Mouse (Mus musculus) embryo, embryonic 10 days (tissue): ENCODE measurements around the gene Psd4.

Experiments
- DNase-seq: peaks from one replicate; pipeline ENCODE4 v3.0.0-alpha.2; 2015; ENCODE audit warnings: low spot score

Psd4 gene

GRCm38 (mm10) chr2:24435699-24436098 is 68.3 kb downstream of the Psd4 start:
- DNase-seq = no peak

GRCm38 (mm10) chr2:24440056-24440455 is 72.7 kb downstream of the Psd4 start:
- no peak for DNase-seq

DNA sequence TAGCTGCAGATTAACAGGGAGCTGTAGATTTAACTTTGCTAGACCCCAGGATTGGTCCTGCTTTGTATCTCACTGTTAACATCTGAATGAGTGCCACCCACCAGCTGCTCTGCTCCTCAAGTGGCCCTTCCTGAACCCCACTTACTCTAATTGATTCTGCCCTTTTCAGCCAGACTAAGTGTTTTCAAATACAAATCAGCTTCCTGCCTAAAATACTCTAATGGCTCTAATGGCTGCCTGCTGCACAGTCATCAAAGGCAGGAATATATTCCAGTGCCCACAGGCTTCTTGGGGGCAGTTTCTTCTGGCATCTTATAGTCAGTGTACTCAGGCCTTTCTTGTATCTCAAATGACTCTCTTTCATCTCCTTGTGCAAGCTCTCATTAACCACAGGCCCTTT is 74.5 kb downstream of the Psd4 start:
- no peak for DNase-seq

DNA sequence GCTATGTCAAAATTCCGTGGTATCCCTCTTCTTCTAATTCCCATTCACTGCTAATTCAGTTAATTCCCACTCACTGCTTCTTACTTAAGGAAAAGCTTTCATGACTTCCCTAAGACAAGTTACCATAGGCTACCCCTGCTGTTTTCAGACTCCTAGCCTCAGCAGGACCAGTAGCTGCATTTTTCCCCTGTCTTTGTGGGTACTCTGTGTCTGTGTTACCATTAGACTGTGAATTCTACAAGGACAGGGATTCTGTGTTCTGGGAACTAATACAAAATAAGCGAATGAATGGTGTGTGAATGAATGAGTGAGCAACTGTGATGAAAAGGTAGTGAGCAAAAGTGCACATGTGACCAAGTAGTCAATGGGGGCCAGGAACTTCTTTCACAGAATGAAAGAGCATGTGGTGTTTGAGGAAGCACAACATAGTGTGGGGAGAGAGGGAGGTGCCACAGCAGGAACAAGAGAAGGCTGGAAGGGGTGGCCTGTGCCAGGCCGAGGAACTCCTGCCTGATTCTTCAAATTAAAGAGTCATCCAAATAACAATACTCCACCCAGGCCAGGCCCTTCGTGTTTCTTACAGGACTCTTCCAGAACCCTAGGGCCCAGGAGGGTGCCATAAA is 75.0 kb downstream of the Psd4 start:
- DNase-seq = no peak

- DNase-seq = no peak
Measured at GRCm38 (mm10) chr2:24443256-24443790, 75.9 kb downstream of the Psd4 start.

DNA sequence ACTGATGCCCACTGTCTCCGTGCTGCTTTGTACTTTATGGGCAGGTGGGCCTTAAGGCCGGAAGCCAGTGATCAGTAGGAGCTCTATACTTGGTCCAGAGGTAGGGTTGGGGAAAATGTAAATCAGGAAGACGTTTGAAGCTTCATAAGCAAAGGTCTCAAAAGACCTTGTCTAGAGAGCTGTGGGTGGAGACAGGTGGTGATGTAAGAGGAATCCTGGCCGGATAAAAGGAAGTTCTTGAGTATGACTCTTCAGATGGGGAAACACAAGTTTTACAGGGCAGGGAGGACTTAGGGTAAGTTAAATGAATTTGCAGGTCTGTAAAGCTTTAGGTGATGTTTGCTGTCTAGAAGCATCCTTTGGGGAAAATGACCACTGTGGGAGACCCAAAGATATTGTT is 81.7 kb downstream of the Psd4 start:
- no peak for DNase-seq

GRCm38 (mm10) chr2:24453206-24453605 is 85.8 kb downstream of the Psd4 start:
- DNase-seq = no peak

GRCm38 (mm10) chr2:24454429-24455011 is 87.1 kb downstream of the Psd4 start:
- no peak for DNase-seq

GRCm38 (mm10) chr2:24455057-24455855 is 87.9 kb downstream of the Psd4 start:
- DNase-seq = no peak

DNA sequence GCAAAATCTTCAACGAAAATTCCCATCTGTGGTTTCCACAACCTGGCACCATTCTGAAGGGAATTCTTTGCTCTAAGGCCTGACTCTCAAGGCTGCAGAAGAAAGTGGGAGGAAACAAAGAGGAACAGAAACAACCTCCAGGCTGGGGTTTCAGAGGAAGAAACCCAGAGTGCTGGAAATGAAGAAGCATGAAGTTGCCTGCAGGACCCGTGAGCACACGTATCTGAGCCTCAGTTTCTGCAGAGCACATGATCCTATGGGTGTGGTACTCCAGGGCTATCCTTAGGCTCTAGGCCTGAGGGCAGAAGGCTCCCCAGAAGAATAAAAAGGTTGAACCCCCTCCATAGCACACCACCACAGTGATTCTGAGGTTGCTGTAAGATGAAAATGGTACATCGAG is 89.5 kb downstream of the Psd4 start:
- DNase-seq = no peak

GRCm38 (mm10) chr2:24460112-24460807 is 92.9 kb downstream of the Psd4 start:
- no peak for DNase-seq

- DNase-seq = peak; percentile 30
Measured at GRCm38 (mm10) chr2:24460808-24461127, 93.4 kb downstream of the Psd4 start.
